Mouse (Mus musculus) adrenal gland, adult (tissue): ENCODE results near the gene Bsnd.

ENCODE experiments used
- DNase-seq, 2 experiments: peaks; one replicate each; pipeline ENCODE4 v3.0.0; 2022 to 2023; ENCODE audit warnings: low spot score in 1 of 2; ENCODE audit not compliant: inconsistent age in 2 of 2

The Bsnd gene

DNA sequence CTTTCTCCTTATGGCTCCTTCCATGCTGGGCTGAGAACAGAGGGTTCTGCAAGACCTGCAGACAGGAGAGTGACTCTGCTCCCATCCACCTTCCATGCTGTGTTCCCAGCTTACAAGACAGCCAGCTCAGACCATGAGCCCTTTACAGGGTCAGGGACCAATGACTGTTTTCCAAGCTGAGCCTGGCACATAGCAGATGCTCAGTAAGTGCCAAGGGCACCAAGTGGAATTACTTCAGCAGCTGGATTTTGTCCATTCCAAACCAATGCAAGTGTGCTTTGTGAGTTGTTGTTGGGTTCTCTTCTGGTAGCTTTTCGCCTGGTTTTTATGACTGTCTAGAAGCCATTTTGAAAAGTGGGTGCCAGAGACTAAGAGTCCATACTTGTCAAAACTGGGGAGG, 8.3 kb downstream of the Bsnd start:
- DNase-seq: peak in 1 of 2 experiments; percentile 73

DNA sequence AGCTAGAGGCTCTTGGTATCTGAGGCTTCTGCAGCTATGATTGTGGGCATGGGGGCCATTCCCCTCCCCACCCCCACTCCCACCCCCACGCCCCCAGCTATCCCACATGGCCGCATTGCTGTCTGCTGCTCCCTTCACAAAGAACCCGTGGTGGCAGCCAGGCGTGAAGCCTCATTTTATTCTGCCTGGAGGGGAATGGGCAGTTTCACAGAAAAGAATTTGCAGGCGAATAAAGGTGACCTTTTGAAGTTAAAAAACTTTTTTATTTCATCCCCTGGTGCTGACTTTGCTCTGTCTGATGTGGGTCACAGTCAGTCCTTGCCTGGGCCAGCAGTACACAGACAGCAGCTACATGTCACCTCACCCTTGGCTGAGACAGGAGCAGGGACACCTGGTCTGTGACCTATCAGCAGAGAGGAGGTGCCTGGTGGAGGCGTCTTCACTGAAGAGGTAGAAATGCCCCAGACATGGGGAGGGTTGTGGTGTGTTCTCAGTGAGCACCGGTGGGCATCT, 8.8 kb downstream of the Bsnd start:
- DNase-seq: no peak

DNA sequence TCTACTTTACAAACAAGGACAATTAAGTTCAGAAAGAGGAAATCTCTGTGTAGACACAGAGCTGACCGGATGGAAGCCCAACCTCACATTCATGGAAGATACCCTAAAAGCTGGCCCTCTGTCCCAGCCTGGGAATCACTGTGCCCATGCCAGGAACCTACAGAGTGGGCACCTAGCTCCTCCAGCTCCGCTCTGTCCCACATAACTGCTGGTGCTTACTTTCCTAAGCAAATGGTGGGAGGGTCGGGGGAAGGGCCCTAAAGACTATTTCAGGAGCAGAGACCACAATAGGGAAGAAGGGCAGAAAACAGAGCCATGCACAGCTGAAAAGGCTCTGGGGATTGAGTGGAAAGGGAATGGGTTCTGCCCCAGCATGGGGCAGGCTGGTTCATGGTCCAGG, 11.5 kb downstream of the Bsnd start:
- no peak for DNase-seq

DNA sequence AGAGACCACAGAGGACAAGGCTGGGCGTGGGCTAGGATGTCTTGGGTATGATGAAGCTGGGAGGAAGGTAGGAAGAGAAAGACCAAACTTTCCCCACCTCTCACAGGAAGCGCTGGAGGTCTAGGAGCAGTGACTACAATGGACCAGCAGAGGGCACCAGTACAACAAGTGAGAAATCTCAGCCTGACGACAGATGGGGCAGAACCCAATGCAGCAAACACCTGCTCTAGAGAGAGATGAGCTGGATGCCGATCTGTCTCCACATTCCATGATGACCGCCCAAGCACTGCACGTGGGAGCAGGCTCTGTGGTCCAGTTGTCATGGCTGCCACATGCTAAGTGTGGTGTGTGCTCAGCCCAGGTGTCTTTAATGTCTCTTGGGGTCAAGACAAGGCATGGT, 17.8 kb downstream of the Bsnd start:
- DNase-seq: peak; percentile 23 to 71

DNA sequence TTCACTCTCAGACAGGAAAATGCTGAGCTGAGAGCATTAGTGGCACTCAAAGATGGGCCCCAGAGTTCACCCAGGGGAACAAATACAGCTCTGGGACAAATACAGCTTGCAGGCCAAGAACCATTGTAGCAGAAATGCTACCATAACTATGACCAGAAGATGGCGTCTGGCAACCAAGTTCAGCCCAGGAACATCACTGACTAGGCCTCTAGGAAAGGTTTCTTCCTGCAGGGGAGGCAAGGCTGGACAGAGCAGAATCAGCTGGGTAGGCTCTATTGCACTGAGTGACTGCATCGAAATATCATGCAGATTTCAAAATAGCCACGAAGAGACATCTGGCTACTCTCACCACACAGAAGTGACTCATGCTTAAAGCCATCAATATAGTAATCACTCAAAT, 19.7 kb downstream of the Bsnd start:
- peak; percentile 49 to 89 for DNase-seq

DNA sequence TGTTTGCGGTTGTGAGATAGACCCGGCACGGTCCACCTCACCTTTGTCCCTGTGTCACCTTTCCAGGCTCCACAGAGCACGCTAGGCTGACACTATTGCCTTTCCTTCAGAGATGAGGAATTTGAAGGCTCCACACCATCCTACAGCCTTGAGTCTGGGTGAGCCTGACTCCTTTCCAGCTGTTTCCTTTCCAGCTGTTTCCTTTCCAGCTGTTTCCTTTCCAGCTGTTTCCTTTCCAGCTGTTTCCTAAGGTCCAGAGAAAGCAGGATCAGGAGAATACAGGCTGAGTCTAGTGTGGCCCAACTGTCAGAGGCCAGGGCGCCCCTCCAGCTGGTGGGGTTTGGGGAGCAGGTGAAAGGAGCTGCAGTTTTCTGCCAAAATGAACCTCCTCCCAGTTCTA, 21.2 kb downstream of the Bsnd start:
- no peak for DNase-seq

DNA sequence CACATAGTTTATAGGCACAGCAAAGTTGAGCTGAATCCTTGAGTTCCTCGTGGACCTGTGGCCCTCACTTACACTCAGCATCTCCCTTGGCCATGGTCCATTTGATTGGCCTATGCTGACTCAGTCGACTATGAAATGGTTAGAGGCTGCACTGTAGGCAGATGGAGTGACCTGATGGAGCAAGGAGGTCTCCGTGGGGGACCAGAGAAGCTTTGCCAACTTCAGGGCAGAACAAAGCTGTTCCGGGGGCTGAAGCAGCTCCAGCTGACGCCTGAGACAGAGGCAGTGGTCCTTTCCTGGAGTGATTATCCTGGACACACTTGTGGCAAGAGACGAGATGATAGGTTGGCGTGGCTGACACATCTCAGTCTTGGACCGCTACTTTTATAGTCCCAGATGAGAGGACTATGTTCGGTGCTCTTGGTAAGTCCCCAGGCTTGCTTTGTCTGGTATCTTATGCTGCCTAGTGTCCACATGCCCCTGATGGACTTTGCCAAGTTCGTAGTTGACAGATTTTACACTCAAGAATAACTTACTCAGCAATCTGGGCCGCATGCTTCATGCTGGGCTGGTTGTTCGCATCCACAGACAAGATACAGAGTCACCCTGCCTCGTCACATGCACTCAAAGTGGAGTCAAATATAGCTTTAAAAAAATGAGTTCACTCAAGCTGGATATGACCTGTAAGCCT, 24.5 kb downstream of the Bsnd start:
- no peak for DNase-seq

DNA sequence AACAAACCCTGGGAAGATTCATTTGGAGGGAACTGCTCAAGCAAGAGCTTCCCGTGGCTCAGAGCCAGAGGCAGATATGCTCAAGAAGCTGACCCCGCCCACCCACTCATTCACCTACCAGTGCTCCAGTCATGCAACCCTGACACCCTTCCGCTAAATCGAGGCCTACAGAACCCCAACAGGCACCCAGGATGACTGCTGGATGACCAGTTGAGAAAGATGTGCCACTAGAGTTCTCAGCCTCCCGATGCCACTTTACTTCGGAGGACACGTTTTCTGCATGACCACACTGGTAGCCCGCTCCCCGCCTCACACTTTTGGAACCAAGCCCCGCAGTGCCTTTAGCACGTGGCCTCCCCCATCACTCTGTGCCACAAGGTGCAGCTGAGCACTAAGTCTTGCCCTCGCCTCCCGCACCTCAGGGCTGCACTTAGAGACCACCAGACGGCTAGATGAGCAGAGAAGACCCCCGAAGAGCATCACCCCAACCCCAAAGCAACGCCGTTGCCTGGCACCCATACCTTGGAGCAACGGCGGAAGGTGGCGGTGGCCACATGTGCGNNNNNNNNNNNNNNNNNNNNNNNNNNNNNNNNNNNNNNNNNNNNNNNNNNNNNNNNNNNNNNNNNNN, 28.8 kb downstream of the Bsnd start:
- no peak for DNase-seq

DNA sequence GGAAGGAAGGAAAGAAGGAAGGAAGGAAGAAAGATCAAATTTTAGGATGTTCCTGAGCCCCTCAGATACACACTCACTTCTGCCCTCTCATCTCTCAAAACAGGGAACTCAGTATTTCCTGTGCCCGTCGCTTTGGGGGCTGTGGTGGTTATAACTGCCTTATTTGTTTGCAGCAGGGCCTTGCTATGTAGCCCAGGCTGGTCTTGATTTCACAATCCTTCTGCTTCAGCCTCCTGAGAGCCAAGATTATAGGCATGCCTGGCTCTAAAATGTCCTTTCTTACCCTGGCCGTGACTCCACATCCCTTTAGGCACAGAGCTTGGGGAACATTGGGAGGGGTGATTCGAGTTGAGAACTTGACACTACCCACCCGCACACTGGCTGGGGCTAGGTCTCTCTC, 29.6 kb downstream of the Bsnd start:
- DNase-seq: no peak

DNA sequence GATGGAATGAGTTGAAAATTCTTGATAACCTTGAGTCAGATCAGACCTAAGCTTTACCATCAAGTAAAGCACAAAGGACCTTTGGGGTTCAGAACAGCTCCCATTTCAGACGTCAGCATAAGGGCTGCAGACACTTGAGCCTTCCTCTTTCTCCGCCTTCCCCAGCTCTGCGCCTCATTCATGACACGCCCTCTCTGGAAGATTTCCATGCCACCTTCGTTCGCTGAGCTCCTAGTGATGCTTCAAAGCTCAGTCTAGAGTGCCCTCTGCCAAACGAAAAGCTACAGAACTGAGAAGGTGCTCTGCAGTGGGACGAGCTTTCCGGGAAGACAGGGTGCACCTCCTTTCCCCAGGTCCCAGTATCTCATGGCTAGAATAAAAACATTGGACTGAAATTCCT, 30.1 kb downstream of the Bsnd start:
- no peak for DNase-seq

DNA sequence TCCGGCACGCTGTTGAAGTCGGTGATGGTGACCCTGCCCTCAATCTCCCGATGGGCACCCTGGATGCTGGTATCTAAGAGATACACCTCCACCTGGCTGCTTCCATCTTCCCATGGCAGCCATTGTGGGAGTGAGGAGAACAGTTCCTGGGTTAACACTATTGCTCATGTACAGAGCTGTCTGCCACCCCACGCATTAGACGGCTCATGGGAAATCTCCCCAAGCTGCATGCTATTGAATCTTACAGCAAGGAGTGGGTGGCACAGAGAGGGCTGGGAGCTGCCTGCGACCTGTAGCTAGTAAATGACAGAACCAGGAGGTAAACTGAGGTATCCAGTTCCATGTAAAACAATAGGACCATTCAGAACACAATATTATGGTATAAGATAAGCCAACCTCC, 37.5 kb downstream of the Bsnd start:
- no peak for DNase-seq

DNA sequence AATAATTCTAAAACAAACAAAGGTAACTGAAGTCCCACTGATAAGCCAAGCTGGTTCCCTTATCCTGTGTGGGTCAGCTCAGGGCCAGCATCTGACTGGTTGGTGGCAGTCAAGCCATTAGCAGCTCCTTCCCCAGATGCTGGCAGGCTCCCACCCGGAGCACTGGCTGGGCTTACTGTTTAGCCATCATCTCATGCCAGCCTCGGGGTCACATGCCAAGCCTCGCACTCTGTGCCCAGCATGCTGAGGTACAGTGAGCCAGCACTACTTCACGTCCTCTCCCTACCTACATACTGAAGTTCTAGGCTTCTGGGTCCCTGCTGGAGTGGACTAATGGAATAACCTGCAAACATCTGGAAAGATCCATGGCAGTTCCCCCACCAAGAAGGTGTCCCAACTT, 38.6 kb downstream of the Bsnd start:
- DNase-seq: no peak

DNA sequence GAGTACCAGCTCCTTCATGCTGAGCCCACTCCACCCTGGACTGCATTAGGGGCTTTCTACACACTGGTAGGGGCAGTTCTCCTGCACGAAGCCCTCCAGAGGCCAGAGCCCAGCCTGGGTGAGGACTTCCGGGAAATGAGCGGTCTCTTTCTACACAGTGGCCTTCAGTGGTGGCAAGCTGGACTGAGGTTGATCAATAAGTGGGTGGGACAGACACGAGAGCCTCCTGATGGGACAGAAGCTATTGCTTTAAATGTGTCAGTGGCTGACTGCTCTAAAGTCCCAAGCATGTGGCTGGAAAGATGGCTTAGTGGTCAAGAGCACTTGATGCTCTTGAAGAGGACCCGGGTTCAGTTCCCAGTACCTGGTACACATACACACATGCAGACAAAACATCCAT, 39.0 kb downstream of the Bsnd start:
- DNase-seq: no peak

DNA sequence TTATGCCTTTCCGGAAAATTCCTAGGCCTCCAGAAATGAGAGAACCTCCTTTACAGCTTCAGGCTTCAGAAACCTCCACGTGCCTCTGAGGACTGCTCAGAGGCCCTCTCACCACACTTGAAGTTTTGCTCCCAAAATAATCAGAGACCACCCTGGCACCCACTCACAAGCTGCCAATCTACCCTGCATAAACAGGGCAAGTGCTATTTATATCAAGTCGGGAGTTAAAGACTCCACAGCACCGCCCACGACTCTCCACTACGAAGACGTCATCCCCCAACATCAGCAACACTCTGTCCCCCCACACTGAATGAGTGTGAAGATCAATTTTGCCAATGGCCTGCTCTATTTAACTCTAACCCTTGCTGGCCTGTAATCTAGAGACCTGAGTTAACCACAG, 39.7 kb downstream of the Bsnd start:
- no peak for DNase-seq

DNA sequence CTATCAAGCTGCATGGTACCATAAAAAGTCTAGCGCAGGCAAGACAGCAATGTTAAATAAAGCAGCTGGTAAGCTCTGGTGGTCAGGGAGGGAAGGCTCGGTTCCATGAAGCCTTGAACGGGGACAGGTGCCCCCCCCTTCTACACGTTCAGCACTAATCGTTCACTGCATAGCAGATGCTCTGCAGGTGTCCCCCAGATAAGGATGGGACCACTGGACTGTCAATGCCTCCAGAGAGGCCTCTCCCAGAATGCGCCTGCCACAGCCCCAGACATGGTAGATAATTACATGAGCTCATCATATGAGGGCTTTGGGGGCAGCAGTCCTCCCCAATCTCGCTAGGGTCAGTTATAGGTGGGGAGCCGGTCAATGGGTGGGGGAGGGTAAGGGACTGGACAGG, 42.8 kb downstream of the Bsnd start:
- DNase-seq: no peak

DNA sequence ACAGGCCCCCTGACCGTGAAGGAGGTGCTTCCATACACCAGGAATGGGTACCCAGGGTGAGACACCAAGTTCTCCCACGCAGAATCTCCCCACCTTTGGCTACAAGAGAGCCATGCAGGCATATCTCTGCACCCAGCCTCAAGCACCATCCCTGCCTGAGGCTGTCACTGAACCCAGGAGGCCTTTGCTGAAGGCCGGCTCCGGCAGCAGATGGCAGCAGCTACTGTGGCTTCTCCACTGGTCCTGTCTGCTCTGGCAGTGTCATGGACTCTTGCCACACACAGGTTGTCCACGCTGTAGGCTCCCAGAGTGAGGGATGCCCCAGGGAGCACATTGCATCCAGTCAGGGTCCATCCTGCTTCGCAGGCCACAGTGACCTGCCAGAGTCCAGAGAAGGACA, 48.9 kb downstream of the Bsnd start:
- DNase-seq: no peak

DNA sequence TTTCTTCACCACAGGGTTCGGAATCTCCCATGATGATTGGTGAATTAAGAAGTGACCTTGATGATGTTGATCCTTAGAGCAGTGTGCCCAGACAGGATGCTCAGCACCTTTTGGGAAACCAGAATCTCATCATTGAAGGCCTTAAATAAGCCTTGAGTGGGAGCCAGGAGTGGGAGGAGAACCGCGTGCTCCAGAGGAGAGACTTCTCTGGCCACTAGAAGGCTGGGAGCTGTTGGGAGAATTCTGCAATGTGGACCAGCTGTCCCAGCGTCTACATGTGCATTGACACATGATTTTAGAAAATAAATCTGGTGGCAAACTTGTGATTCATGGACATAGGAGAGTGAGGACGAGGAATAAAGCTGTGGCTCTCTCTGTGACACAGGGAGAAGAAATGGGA, 53.3 kb downstream of the Bsnd start:
- DNase-seq: no peak

DNA sequence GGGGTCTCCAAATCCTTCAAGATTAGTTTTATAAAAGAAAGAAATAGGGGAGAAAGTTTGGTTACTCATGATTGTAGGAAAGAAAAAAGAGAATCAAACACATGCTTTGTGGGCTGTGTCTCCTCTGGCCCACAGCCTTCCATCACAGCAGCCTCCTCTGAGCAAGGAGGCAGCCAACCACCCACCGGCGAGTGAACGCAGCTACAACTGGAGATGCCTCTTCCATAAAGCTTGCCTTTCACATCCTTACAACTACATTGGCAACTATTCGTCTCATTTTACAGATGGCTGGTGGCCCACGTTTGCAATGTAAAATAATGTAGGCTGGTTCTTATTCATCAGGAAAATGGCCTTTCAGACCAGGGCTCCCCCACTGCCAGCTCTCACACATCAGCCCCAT, 54.9 kb downstream of the Bsnd start:
- no peak for DNase-seq

DNA sequence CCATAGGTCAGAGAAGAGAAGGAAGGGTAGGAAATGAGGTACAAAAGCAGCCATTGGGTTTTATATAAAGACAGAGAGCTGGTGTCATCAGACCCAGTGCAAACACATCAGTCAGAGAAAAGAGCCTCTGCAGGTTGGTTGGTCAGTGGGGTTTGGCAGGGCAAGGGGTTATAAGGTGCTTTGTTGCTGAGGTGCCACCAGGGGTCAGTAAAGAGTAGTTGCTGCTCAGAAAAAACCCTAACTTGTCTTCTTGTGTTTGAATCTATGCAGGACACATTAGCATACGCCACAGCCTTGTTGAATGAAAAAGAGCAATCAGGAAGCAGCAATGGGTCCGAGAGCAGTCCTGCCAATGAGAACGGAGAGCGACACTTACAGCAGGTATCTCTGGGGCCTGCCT, 55.6 kb downstream of the Bsnd start:
- peak in 1 of 2 experiments; percentile 51 for DNase-seq

DNA sequence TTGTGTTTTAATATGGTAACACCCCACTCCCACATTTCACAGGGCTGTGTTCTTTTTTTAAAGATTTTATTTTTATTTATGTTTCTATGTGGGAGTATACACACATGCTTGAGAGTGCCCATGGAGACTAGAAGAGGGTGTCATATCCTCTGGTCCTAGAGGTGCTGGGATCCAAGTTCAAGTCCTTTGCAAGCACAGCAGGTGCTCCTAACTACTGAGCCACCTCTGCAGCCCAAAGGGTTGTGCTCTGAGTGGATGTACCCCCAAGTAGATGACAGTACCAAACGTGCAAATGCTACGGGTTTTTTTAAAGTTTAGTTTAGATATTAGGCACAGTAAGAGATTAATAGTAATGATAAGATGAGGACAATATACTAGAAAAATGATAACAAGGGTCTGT, 56.7 kb downstream of the Bsnd start:
- no peak for DNase-seq
